Mouse (Mus musculus) embryonic fibroblast, embryonic 13.5 days (primary cell): ENCODE measurements around the gene Gm21885. TPM values are rescaled to one million over a fixed set of nuclear protein-coding genes. Genes with fewer than 3 reads are reported as not detected.
"Not testable (repeated sequence)": the region's sequence is repeated elsewhere in the genome, so short reads cannot be mapped to it uniquely, and the experiment has no call there.

ENCODE experiments used
- H3K27ac ChIP-seq: 2 replicates; pipeline ENCODE4 v1.5.1; 2012; ENCODE audit warnings: low read length, control low read depth, inconsistent platforms; ENCODE audit not compliant: insufficient read depth
- H3K4me1 ChIP-seq: 2 replicates; pipeline ENCODE4 v1.6.1; 2011; ENCODE audit warnings: low read length; ENCODE audit not compliant: control insufficient read depth, insufficient read depth
- H3K4me3 ChIP-seq: 2 replicates; pipeline ENCODE4 v1.5.1; 2011; ENCODE audit warnings: mild to moderate bottlenecking, control low read depth, low read length; ENCODE audit not compliant: insufficient read depth
- CTCF ChIP-seq: IDR thresholded peaks from 2 replicates; pipeline ENCODE4 v1.5.1; 2011; ENCODE audit warnings: mild to moderate bottlenecking, control low read depth, low read length, moderate library complexity, borderline replicate concordance; ENCODE audit not compliant: insufficient read depth
- POLR2A ChIP-seq: IDR thresholded peaks from 2 replicates; pipeline ENCODE4 v1.6.1; 2011; ENCODE audit warnings: low read depth, mild to moderate bottlenecking, control low read depth, low read length, moderate library complexity
- polyA plus RNA-seq: library from polyadenylated mRNA; stranded (reverse); fragments of >200 nt; gene quantifications from 2 replicates; pipeline ENCODE4 v1.2.4, GENCODE M21; 2011; ENCODE audit warnings: low read depth; ENCODE audit not compliant: missing spikeins, insufficient read length

Gene Gm21885
- polyA plus RNA-seq, 1 experiment = not detected

DNA sequence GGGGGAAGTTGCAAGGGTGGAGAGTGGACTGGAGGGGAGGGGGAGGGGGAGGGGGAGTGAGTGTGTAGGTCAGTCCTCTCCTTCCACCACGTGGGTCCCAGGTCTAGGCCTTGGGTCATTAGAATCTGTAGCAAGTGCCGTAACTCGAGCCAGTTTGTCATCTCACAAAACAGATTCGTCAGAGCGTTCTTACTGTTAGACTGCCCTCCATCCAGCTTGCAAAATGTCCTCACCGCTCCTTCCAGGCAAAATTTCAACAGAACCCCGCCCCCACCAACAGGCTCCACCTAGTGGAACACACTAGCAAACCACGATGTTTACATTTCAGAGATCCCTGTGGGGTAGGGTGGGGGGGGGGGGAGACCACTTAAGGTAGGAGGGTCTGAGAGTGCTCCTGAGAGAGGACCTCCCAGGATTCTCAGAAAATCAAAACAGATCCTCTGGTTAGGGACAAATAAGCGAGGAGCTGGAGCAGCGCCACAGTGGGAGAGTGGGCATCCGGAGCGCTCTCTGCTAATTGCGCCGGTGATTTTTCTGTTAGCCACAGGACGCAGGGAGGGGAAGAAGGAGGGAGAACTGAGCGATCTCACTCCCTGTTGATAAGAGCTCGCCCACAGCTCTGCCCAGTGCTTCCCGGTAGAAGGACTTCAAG lies 16.4 kb upstream of the Gm21885 start:
- TF ChIP-seq POLR2A (no peak), CTCF (no peak)
- no peaks in the 10 kb centered on the region for H3K4me1 ChIP-seq
- no peak overlapping the region for H3K27ac ChIP-seq
- peak overlapping the region; percentile 19 for H3K4me3 ChIP-seq

- not testable (repeated sequence) for H3K4me1 ChIP-seq, H3K4me3 ChIP-seq, H3K27ac ChIP-seq
Observed at GRCm38 (mm10) chr11:94266155-94266554, 15.5 kb upstream of the Gm21885 start.

- H3K27ac ChIP-seq = no peak overlapping the region
- no peak for TF ChIP-seq CTCF
- no peak for TF ChIP-seq POLR2A
- no peaks in the 10 kb centered on the region for H3K4me1 ChIP-seq
- H3K4me3 ChIP-seq = no peak overlapping the region
Observed at GRCm38 (mm10) chr11:94268761-94269160, 12.9 kb upstream of the Gm21885 start.

DNA sequence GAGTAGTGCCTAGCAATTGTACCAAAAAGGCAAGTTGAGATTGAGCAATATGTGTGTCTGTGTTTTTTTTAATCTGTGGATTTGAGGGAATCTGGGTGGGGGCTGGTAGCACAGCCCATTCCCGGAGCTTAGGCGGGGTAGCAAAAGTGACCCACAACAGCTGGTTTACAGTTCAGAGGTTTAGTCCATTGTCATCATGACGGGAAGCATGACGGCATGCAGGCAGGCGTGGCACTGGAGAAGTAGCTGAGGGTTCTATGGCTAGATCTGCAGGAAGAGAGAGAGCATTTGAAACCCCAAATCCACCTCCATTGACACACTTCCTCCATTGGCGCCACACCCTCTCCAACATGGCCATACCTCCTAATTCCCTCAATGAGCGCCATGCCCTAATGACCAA lies 11.8 kb upstream of the Gm21885 start:
- H3K4me3 ChIP-seq = no peak overlapping the region
- TF ChIP-seq POLR2A = no peak
- TF ChIP-seq CTCF = no peak
- no peaks in the 10 kb centered on the region for H3K4me1 ChIP-seq
- no peak overlapping the region for H3K27ac ChIP-seq

- TF ChIP-seq CTCF = no peak
- no peak for TF ChIP-seq POLR2A
Observed at GRCm38 (mm10) chr11:94271015-94271414, 10.7 kb upstream of the Gm21885 start.

DNA sequence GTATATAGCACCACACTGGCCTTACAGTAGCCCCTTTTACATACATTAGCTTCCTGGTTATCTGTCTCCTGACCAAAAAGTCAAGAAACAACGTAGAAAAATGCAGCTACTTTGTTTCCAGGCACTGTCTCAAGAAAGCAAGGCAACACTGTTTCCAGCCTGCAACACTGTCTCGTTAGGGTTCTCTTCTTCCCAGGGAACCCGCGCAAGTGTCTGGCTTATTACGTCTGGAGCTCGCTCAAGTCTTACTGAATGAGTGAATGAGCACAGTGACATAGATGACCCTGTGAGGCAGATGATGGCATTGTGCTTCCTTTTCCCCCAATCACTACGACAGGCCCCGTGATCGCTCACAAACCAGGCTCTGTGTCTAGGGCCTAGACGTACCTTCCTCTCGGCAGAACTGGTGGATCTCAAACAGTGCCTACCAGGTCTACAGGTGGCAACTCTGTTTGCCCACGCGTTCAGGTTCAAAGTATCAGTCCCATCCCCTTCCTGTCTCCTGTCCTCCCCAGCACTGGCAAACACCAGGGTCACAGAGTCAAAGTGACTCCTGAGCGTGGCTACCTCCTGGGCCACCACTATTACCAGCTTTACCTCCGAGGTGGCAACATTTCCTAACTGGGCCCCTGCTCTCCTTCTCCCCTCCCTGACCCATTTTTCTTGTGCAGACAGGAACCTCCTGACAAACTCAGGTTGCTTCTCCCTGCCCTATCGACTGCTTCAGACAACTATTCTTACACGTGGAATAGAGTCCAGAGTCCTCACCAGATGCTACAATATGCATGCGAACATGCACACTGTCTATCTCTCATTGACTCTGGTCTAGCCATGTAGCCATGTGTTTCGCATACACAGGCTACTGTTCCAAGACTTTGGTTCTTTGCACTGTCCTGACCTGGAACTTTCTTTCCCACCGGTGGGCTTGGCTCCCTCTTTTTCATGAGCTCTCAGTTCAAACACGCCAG lies 8.4 kb upstream of the Gm21885 start:
- Histone ChIP-seq H3K27ac (no peak overlapping the region), H3K4me1 (no peaks in the 10 kb centered on the region), H3K4me3 (no peak overlapping the region)
- no peak for TF ChIP-seq CTCF
- no peak for TF ChIP-seq POLR2A

More at GRCm38 (mm10) chr11:94271015-94271414, 10.7 kb upstream of the Gm21885 start:
- H3K27ac ChIP-seq = no peak overlapping the region
- H3K4me1 ChIP-seq = no peaks in the 10 kb centered on the region
- H3K4me3 ChIP-seq = no peak overlapping the region

GRCm38 (mm10) chr11:94274206-94274867 lies 7.3 kb upstream of the Gm21885 start:
- Histone ChIP-seq H3K4me3 (no peak overlapping the region), H3K4me1 (no peaks in the 10 kb centered on the region), H3K27ac (no peak overlapping the region)
- TF ChIP-seq CTCF (no peak), POLR2A (no peak)

DNA sequence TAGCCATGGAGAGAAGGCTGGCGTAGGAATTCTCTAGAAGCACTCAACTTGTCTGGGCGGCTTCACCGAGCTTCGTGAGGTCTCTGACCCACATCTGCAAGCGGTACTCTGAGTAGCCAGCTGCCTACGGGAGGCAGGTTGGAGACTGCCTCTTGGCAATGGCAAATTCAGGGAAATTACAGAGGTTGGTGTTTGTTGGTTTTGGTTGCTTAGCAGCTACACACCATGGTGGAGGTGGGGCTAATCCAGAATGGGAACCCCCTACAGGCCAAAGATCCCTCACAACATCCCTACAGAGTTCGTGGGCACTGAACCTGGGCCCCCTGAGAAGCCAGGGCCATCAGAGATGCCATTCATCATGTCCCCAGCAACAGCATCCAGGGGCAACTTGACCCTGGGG lies 6.4 kb upstream of the Gm21885 start:
- Histone ChIP-seq H3K4me1 (no peaks in the 10 kb centered on the region), H3K4me3 (no peak overlapping the region), H3K27ac (no peak overlapping the region)
- no peak for TF ChIP-seq POLR2A
- TF ChIP-seq CTCF = no peak

- H3K27ac ChIP-seq = no peak overlapping the region
- no peak overlapping the region for H3K4me3 ChIP-seq
- TF ChIP-seq POLR2A (no peak), CTCF (no peak)
- H3K4me1 ChIP-seq = no peaks in the 10 kb centered on the region
Observed at GRCm38 (mm10) chr11:94275686-94276085, 6.0 kb upstream of the Gm21885 start.
